ENCODE assay signal across 12 mouse cellular contexts in the genomic region with DNA sequence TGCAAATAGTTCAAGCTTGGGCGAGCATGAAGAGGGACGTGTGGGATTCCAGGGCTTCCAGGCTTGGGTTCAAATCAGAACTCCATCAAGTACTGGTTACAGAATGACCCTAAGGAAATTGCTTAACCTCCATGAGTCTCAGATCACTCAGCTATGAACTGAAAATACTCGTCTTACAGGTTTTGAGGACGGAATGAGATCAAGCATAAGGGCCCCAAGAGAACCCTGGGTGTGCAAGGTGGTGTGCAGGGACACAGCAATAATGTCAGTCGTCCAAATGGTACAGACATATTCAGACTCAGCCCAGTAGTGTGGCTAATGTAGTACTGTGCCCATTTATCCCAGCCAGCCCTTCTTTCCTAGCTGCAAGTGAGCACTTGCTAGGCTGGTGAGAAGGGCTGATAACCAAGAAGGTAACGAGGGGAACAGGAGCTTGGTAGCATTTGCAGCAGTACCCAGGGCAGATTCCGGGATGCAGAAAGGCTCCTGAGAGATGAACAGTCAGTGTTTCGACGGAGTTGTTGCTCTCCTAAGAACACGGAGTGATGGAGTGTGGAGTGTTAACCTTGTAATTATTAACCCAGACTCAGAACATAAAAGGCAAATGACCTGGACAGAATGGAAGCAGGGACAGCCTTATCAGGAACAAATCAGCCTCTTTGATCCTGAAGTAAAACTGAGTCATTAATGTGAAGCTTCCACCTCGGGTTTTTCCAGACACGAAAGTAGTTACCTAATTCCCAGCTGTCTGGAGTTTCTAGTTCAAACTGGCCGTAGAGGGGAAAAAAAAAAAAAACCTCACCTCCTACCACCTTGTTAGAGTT. TPM values are rescaled to one million over a fixed set of nuclear protein-coding genes. Genes with fewer than 3 reads are reported as not detected.
DNase-seq lines count a peak whose midpoint lies in the region; ATAC-seq and TF ChIP-seq lines count a peak whose summit lies in the region.
"Had no signal": no experiment of that assay in that cellular context is flagged by ENCODE, and none has a peak within 500 bp of the region (broad histone marks: within the 10 kb centered on the region; RNA-seq: fewer than 3 reads in every experiment).

No protein-coding gene starts in this region.

- intact Hi-C loops in heart, postnatal 14 days (cut with DNase I): no loop called here

- H3K27me3 ChIP-seq in lung, embryonic 16.5 days (ENCODE audit: control insufficient read depth, insufficient read depth, low read depth, low read length): no peaks in the 10 kb centered on the region
- H3K27me3 ChIP-seq in intestine, postnatal 0 days (replicated peaks; ENCODE audit: control insufficient read depth, insufficient read depth, low read length): no peaks in the 10 kb centered on the region
- no peaks in the 10 kb centered on the region for H3K27me3 ChIP-seq in stomach, embryonic 14.5 days (ENCODE audit: control insufficient read depth, insufficient read depth, low read length)
- H3K27me3 ChIP-seq: neural tube, embryonic 12.5 days had no signal

- TF ChIP-seq CTCF in intestine, postnatal 0 days (IDR thresholded peaks at IDR 0.05; ENCODE audit: low read depth): no peak

- ATAC-seq in lung, embryonic 16.5 days (ENCODE audit: low read depth): peak; percentile 45; the same call in 1 of the 2 replicates
- peak; percentile 84 for ATAC-seq in intestine, postnatal 0 days
- ATAC-seq in stomach, embryonic 14.5 days (ENCODE audit: insufficient number of reproducible peaks, insufficient read depth, low FRiP score, low read depth): peak; percentile 65

- no peaks in the 10 kb centered on the region for H3K9me3 ChIP-seq in lung, embryonic 16.5 days (ENCODE audit: control insufficient read depth, low read length)
- no peaks in the 10 kb centered on the region for H3K9me3 ChIP-seq in intestine, postnatal 0 days (ENCODE audit: control insufficient read depth)
- no peaks in the 10 kb centered on the region for H3K9me3 ChIP-seq in stomach, embryonic 14.5 days (ENCODE audit: control insufficient read depth, low read depth, low read length)
- H3K9me3 ChIP-seq: neural tube, embryonic 12.5 days had no signal

- peaks cover 18% of the 10 kb centered on the region for H3K4me1 ChIP-seq in lung, embryonic 16.5 days (replicated peaks; ENCODE audit: control insufficient read depth, insufficient read depth, low read length)
- H3K4me1 ChIP-seq in intestine, postnatal 0 days (replicated peaks; ENCODE audit: control insufficient read depth, insufficient read depth, low read length): peaks cover 7% of the 10 kb centered on the region; the same call in 1 of the 2 replicates
- peaks cover 16% of the 10 kb centered on the region for H3K4me1 ChIP-seq in stomach, embryonic 14.5 days (ENCODE audit: control insufficient read depth, insufficient read depth, low read length)

- 36% methylated on average over 13 of the region's 13 CpGs for WGBS in lung, embryonic 16.5 days
- WGBS in intestine, postnatal 0 days: 28% methylated on average over 13 of the region's 13 CpGs
- 35% methylated on average over 13 of the region's 13 CpGs for WGBS in stomach, embryonic 14.5 days

- no peak overlapping the region for H3K4me3 ChIP-seq in lung, embryonic 16.5 days (ENCODE audit: low read length)
- no peak overlapping the region for H3K4me3 ChIP-seq in intestine, postnatal 0 days (ENCODE audit: low read depth, low read length)
- H3K4me3 ChIP-seq in stomach, embryonic 14.5 days (ENCODE audit: low read depth, low read length): no peak overlapping the region
- H3K4me3 ChIP-seq: neural tube, embryonic 12.5 days had no signal

- peak overlapping the region; percentile 76 for H3K27ac ChIP-seq in lung, embryonic 16.5 days (ENCODE audit: low read length)
- H3K27ac ChIP-seq in intestine, postnatal 0 days (ENCODE audit: low read depth, low read length): peak overlapping the region; percentile 72
- peak overlapping the region; percentile 33; the same call in 1 of the 2 replicates for H3K27ac ChIP-seq in stomach, embryonic 14.5 days (ENCODE audit: low read length)
- H3K27ac ChIP-seq: neural tube, embryonic 12.5 days had no signal

- no peaks in the 10 kb centered on the region for H3K36me3 ChIP-seq in lung, embryonic 16.5 days (ENCODE audit: control insufficient read depth, insufficient read depth, low read length)
- H3K36me3 ChIP-seq in intestine, postnatal 0 days (ENCODE audit: control insufficient read depth, insufficient read depth): no peaks in the 10 kb centered on the region
- H3K36me3 ChIP-seq in stomach, embryonic 14.5 days (ENCODE audit: control insufficient read depth, insufficient read depth, low read length): no peaks in the 10 kb centered on the region
- H3K36me3 ChIP-seq: neural tube, embryonic 12.5 days had no signal

- H3K4me2 ChIP-seq in lung, embryonic 16.5 days (ENCODE audit: low read depth, low read length): 0 out of 2 replicates have a peak overlapping the region, but pooled peaks have one; percentile 16
- H3K4me2 ChIP-seq in intestine, postnatal 0 days (replicated peaks; ENCODE audit: low read depth): peak overlapping the region; percentile 50
- H3K4me2 ChIP-seq in stomach, embryonic 14.5 days (replicated peaks; ENCODE audit: low read depth, low read length): peak overlapping the region; percentile 22

- no peak overlapping the region for H3K9ac ChIP-seq in lung, embryonic 16.5 days (ENCODE audit: low read length)
- no peak overlapping the region for H3K9ac ChIP-seq in intestine, postnatal 0 days (ENCODE audit: low read depth, low read length)
- H3K9ac ChIP-seq in stomach, embryonic 14.5 days (replicated peaks; ENCODE audit: low read depth, low read length): no peak overlapping the region
- H3K9ac ChIP-seq: neural tube, embryonic 12.5 days had no signal

- DNase-seq in lung, postnatal 10 days: no peak
- DNase-seq in kidney, postnatal 14 days: peak; percentile 36
- no peak for DNase-seq in gastrocnemius, adult 18-20 months (ENCODE audit: low spot score)
- no peak for DNase-seq in heart, postnatal 14 days
- DNase-seq in ovary, postnatal 36 days (ENCODE audit: low spot score): no peak
- DNase-seq: cerebellum, postnatal 25 days; gastrocnemius, postnatal 25 days; thymus, postnatal 25 days had no signal

RNA-seq across cellular contexts. Expression of gene Susd1, which starts 50.8 kb away (rescaled TPM):
- 8.6 and 9.9 TPM in 2 replicates for polyA plus RNA-seq in lung, embryonic 16.5 days (2015; fragmentation: Nextera tagmentation; extraction: Ambion mirVana)
- polyA plus RNA-seq in intestine, postnatal 0 days (2015; fragmentation: Nextera tagmentation; extraction: Ambion mirVana): 5.0 and 5.9 TPM in 2 replicates
- 8.2 and 9.9 TPM in 2 replicates for polyA plus RNA-seq in stomach, embryonic 14.5 days (2014; fragmentation: Nextera tagmentation; extraction: Ambion mirVana)
- under 1 TPM; 0.45 to 0.50 TPM for total RNA-seq in gastrocnemius, adult 18-20 months (2021)
- total RNA-seq in heart, postnatal 14 days (2021): 1 to 10 TPM in 1 of 2 experiments, under 1 TPM in 1; 0.98 to 1.5 TPM
